Mouse (Mus musculus): ENCODE measurements around the gene Sox6.

The Sox6 gene

DNA sequence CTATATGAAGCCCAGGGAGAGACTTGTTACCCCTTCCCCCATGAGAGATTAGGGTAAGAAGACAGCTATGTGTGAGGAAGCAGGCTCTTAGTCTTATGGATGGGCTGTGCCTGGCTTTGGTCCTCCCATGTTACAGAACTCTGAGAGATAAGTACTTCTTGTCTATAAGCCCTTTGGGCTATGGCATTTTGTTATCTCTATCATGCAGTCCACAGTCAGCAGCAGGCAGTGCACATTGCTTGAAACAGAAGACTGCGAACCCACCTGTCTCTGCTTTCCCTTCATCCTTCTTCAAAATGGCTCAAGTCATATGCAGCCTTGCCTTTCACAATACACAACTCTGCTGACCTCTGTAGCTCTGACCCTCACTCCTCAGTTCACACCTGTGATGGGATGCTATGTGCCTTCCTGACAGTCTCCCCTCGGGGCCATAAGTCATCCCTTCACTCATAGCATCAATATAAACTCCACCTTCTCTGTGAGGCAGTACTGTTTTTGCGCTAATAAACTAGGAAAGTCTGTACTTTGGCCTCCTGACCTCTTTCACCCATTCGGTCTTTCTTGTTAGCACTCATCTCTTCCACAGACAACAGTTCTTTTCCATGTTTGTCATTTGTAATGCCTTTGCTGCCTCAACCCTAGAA, 143.4 kb downstream of the Sox6 start:
- no peak for DNase-seq (ENCODE audit: extremely low spot score, low spot score)

GRCm38 (mm10) chr7:115891482-115891881, 147.1 kb downstream of the Sox6 start:
- DNase-seq (ENCODE audit: extremely low spot score, low spot score), result no peak

DNA sequence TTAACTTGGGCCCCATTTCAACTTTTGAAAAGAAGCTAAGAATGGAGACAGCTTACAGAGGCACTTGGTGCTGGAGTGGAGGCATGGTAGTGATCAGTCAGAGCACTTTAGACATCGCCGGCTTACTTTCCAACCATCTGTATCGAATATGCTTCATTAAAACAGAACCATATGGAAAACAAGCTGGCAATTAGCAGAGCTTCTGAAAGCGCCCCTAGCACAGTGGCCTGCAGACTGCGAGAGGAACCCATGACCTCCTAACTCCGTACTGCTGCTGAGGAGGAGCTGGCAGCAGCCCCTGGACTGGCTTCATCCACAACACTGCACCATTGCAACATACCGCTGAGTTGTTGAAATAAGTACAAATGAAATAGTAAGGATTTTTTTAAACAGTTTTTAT, 148.7 kb downstream of the Sox6 start:
- DNase-seq (ENCODE audit: extremely low spot score, low spot score), result no peak

- no peak for DNase-seq (ENCODE audit: extremely low spot score, low spot score)
These were observed 150.0 kb downstream of the Sox6 start for GRCm38 (mm10) chr7:115888561-115888960.

GRCm38 (mm10) chr7:115888120-115888519, 150.5 kb downstream of the Sox6 start:
- no peak for DNase-seq (ENCODE audit: extremely low spot score, low spot score)

DNA sequence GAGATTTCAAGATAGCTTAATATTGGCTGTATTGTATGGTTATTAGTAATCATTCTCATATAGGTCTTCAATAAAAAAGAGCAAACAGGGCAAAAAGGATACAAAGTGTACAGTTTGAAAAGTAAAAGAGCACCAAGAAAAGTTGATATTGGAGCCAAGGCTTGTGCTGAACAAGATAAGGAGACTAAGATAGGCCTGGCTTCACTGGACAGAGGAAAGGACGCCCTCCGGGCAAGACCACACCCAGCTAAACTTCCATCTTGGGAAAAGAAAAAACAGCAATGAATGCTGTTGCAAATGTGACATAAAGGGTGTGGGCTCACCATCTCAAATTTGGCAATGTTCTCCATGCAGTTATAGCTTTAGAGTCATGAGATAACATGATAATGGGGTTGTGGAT, 165.7 kb downstream of the Sox6 start:
- DNase-seq (ENCODE audit: extremely low spot score, low spot score), result no peak

GRCm38 (mm10) chr7:115868504-115868903, 170.1 kb downstream of the Sox6 start:
- no peak for DNase-seq (ENCODE audit: extremely low spot score, low spot score)

DNA sequence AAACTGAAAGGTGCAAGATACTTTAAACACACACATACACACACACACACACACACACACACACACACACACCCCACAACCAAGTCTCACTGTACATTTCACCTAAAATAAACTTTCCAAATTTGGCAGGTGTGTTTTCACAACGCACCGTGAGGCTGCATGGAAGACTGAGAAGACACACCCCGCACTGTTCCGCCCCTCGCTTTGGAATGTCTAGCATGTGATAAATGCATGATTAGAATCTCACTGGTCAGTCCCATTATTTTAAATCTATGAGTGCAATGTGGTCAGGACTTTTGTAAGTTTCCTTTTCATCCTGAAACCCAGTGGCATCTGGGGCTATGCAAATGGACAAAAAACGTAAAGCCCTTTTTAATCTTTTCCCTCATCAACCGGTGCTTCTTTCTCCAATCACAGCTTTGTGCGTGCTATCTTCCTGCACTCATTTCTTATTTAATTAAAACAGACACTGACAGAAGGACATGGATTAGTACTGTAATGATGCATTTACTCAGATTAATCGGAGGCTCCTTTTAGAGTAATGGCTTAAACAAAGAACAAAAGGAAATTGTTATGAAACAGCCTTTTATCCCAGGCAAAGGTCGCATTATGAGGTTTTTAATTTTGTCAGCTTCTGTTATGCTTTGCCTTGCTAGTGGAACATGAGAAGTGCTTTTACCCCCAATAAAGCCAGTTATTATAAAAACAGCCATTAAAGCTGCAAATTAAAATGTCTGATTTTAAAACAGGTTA, 170.9 kb downstream of the Sox6 start:
- DNase-seq (ENCODE audit: extremely low spot score, low spot score), result no peak

GRCm38 (mm10) chr7:115866698-115867500, 171.7 kb downstream of the Sox6 start:
- DNase-seq (ENCODE audit: extremely low spot score, low spot score), result no peak

DNA sequence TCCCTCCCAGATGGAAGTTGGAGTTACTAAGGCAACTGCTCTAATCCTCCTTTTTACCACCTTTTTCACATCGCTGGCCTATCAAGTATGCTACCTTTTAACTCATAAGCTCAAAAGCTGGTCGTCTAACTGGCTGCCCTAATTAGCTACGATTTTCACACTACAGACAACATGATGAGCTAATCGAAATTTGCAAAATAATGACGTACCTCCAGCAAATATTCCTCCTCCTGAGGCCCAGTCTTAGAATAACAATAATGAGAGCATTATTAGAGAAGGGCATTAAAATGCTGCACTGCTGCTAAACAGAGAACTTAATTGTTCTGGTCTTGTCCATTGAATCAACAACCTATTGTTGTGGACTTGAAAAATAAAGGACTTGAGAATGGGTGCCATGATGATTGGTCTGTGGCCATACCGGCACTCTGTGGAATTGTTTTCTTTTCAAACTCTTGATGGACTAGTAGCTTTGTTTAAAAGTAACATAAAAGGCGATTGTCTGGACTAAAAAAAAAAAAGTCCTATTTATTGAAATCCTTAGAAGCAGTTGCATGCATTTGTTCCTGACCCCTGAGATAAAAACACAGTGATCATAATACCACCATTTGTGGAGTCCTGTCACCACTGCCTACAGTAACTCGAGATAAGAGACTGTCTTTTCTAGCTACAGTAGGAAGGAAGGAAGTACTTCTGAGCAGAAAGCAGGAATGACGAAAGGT, 172.5 kb downstream of the Sox6 start:
- DNase-seq (ENCODE audit: extremely low spot score, low spot score), result no peak

GRCm38 (mm10) chr7:115865231-115865630, 173.4 kb downstream of the Sox6 start:
- no peak for DNase-seq (ENCODE audit: extremely low spot score, low spot score)

- DNase-seq (ENCODE audit: extremely low spot score, low spot score), result no peak
These were observed 174.2 kb downstream of the Sox6 start for GRCm38 (mm10) chr7:115864411-115864810.

GRCm38 (mm10) chr7:115859691-115860401, 178.8 kb downstream of the Sox6 start:
- no peak for DNase-seq (ENCODE audit: extremely low spot score, low spot score)

DNA sequence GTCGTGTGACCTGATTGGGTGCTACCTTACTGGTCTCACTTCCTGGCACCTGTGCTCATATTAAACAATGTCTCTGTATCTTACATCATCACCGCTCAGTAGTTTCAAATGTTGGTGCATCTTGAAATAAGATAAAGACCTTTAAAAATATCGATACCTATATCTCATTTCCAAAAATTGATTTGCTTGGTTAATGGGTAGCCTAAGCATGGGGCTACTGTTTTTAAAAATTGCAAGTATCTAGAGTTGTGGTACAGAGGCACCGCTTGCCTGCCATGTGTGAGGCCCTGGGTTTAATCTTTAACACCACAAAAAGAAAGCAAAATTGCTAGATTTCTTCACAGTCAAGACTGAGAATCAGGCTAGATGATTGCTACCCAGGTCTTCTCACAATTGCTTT, 187.5 kb downstream of the Sox6 start:
- no peak for DNase-seq (ENCODE audit: extremely low spot score, low spot score)

DNA sequence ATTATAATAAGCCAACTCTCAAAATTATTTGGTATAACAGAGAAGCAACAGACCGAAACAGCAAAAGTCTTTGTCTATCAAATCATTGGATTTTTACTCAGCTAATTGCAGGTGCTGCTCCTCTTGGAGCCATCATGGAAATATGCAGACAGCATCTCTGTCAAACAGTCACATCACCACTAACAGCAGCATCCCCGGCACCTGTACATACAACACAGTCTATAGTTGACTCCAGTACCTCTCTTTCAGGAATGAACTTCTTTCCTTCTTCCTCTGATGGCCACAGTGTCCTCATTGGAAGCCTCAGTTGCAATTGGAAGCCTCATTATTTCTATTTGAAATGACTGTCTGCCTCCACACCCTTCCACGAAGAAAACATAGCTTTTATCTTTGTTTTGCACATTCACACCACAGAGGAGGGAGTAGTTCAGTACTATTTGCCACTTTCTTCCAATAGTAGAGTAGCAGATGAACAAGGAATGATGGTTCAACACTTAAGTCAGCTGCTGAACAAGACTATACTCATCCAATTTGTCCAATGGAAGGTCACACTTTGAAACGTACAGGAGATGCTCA, 192.7 kb downstream of the Sox6 start:
- no peak for DNase-seq (ENCODE audit: extremely low spot score, low spot score)

GRCm38 (mm10) chr7:115844910-115845309, 193.7 kb downstream of the Sox6 start:
- DNase-seq (ENCODE audit: extremely low spot score, low spot score), result no peak

GRCm38 (mm10) chr7:115844431-115844830, 194.2 kb downstream of the Sox6 start:
- DNase-seq (ENCODE audit: extremely low spot score, low spot score), result no peak

GRCm38 (mm10) chr7:115842251-115842650, 196.3 kb downstream of the Sox6 start:
- DNase-seq (ENCODE audit: extremely low spot score, low spot score), result no peak

DNA sequence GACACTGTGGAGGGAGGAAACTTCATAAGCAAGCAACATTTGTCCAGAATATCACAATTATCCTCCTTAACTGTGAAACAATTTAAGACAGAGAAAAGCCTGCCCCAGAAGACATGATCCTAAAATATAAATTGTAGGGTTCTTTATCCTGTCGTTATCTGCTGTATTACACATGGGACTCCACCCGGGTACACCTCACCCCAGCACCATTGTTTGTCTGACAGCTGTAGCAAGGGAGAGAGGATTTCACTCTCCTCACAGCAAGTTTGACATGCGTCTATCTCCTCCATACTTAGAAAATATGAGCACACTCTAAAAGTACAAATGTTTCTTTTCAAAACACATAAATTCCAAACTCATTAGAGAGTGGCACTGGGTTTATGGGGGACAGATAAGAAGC, 198.0 kb downstream of the Sox6 start:
- no peak for DNase-seq (ENCODE audit: extremely low spot score, low spot score)

- no peak for DNase-seq (ENCODE audit: extremely low spot score, low spot score)
These were observed 203.6 kb downstream of the Sox6 start for GRCm38 (mm10) chr7:115835005-115835404.

GRCm38 (mm10) chr7:115833701-115834100, 204.9 kb downstream of the Sox6 start:
- no peak for DNase-seq (ENCODE audit: extremely low spot score, low spot score)
